Mouse (Mus musculus) CH12.LX (cell line): ENCODE measurements around the gene Podxl. TPM values are rescaled to one million over a fixed set of nuclear protein-coding genes. Genes with fewer than 3 reads are reported as not detected.

Experiments
- DNase-seq: peaks from one replicate; pipeline ENCODE4 v3.0.0-alpha.2; 2013; ENCODE audit errors: extremely low read depth
- H3K27ac ChIP-seq: 2 replicates; pipeline ENCODE4 v1.5.1; 2012; ENCODE audit warnings: low read depth, mild to moderate bottlenecking, control low read depth, moderate library complexity; ENCODE audit not compliant: insufficient read depth
- H3K27me3 ChIP-seq: replicated peaks from 2 replicates; pipeline ENCODE3; 2012; ENCODE audit warnings: inconsistent platforms
- H3K36me3 ChIP-seq, 2 experiments: replicated peaks in 1 of 2; 2 replicates each; pipeline versions ENCODE3 to v1.6.1; 2012; ENCODE audit warnings: inconsistent platforms in 1 of 2, low read length in 1 of 2, mild to moderate bottlenecking in 1 of 2, mixed read lengths in 1 of 2, moderate library complexity in 1 of 2; ENCODE audit not compliant: control insufficient read depth in 1 of 2, insufficient read depth in 1 of 2
- H3K4me1 ChIP-seq, 2 experiments: 2 replicates each; pipeline ENCODE4 v1.6.1; 2012; ENCODE audit warnings: inconsistent platforms in 1 of 2, moderate library complexity in 1 of 2; ENCODE audit not compliant: insufficient read depth in 2 of 2, control insufficient read depth in 1 of 2
- H3K4me2 ChIP-seq: 2 replicates; pipeline ENCODE4 v1.6.1; 2012; ENCODE audit warnings: low read depth, mild to moderate bottlenecking, control low read depth; ENCODE audit not compliant: poor library complexity, insufficient read depth, severe bottlenecking
- H3K4me3 ChIP-seq, 3 experiments: fragments of 150-350 bp in 1 of 3; sonication (generic) in 1 of 3; replicated peaks in 1 of 3; 2 replicates each; pipeline versions ENCODE3 to v1.5.1; 2011 to 2012; ENCODE audit warnings: low read depth in 2 of 3, low read length in 2 of 3, mild to moderate bottlenecking in 2 of 3, moderate library complexity in 2 of 3, control low read depth in 1 of 3, improper control_type of control experiment in 1 of 3, inconsistent platforms in 1 of 3, mixed read lengths in 1 of 3; ENCODE audit not compliant: poor library complexity in 1 of 3
- H3K79me2 ChIP-seq: replicated peaks from 2 replicates; pipeline ENCODE4 v1.6.1; 2012; ENCODE audit warnings: mild to moderate bottlenecking, moderate library complexity; ENCODE audit not compliant: control insufficient read depth, poor library complexity, insufficient read depth, severe bottlenecking; ENCODE audit errors: extremely low read depth
- H3K9ac ChIP-seq: 2 replicates; pipeline ENCODE4 v1.6.1; 2012; ENCODE audit warnings: low read depth, mild to moderate bottlenecking, control low read depth, moderate library complexity; ENCODE audit not compliant: insufficient read depth
- H3K9me3 ChIP-seq: replicated peaks from 2 replicates; pipeline ENCODE3; 2012; ENCODE audit warnings: low read length, inconsistent platforms, mixed read lengths
- CHD1 ChIP-seq: IDR thresholded peaks from 2 replicates; pipeline ENCODE4 v1.6.1; 2012; ENCODE audit warnings: low read depth, low read length, improper control_type of control experiment, inconsistent platforms
- CHD2 ChIP-seq: IDR thresholded peaks from 2 replicates; pipeline ENCODE4 v1.6.1; 2011; ENCODE audit warnings: low read length, improper control_type of control experiment
- CTCF ChIP-seq, 2 experiments: IDR thresholded peaks in 1 of 2; conservative IDR thresholded peaks in 1 of 2; 2 replicates each; pipeline ENCODE4 v1.5.1; 2011 to 2012; ENCODE audit warnings: low read depth in 2 of 2, low read length in 2 of 2, improper control_type of control experiment in 1 of 2, inconsistent platforms in 1 of 2, mild to moderate bottlenecking in 1 of 2, moderate library complexity in 1 of 2
- ELF1 ChIP-seq: IDR thresholded peaks from 2 replicates; pipeline ENCODE4 v1.6.1; 2014; ENCODE audit warnings: low read depth, mild to moderate bottlenecking, inconsistent platforms, low read length, improper control_type of control experiment
- EP300 ChIP-seq: IDR thresholded peaks from 2 replicates; pipeline ENCODE4 v1.6.1; 2011; ENCODE audit warnings: low read length, improper control_type of control experiment
- IRF4 ChIP-seq: IDR thresholded peaks from 2 replicates; pipeline ENCODE4 v1.6.1; 2014; ENCODE audit warnings: low read depth, mild to moderate bottlenecking, inconsistent platforms, low read length, improper control_type of control experiment
- JUN ChIP-seq: IDR thresholded peaks from 2 replicates; pipeline ENCODE4 v1.6.1; 2011; ENCODE audit warnings: low read depth, mild to moderate bottlenecking, low read length, improper control_type of control experiment, moderate library complexity; ENCODE audit not compliant: insufficient read depth
- JUND ChIP-seq: conservative IDR thresholded peaks from 2 replicates; pipeline ENCODE4 v1.6.1; 2011; ENCODE audit warnings: low read depth, low read length, improper control_type of control experiment
- MAFK ChIP-seq: IDR thresholded peaks from 2 replicates; pipeline ENCODE4 v1.6.1; 2011; ENCODE audit warnings: low read length, improper control_type of control experiment; ENCODE audit not compliant: insufficient replicate concordance
- MAX ChIP-seq: IDR thresholded peaks from 2 replicates; pipeline ENCODE4 v1.6.1; 2011; ENCODE audit warnings: low read length, improper control_type of control experiment
- MAZ ChIP-seq: IDR thresholded peaks from 2 replicates; pipeline ENCODE4 v1.6.1; 2012; ENCODE audit warnings: low read depth, mild to moderate bottlenecking, inconsistent platforms, low read length, improper control_type of control experiment, moderate library complexity
- MXI1 ChIP-seq: IDR thresholded peaks from 2 replicates; pipeline ENCODE4 v1.6.1; 2011; ENCODE audit warnings: mild to moderate bottlenecking, low read depth, low read length, improper control_type of control experiment
- MYC ChIP-seq: IDR thresholded peaks from 2 replicates; pipeline ENCODE4 v1.6.1; 2011; ENCODE audit warnings: low read depth, mild to moderate bottlenecking, improper control_type of control experiment, low read length
- NELFE ChIP-seq: IDR thresholded peaks from 2 replicates; pipeline ENCODE4 v1.6.1; 2011; ENCODE audit warnings: low read depth, low read length, improper control_type of control experiment
- NRF1 ChIP-seq: IDR thresholded peaks from 2 replicates; pipeline ENCODE4 v1.6.1; 2014; ENCODE audit warnings: low read depth, mild to moderate bottlenecking, inconsistent platforms, low read length, improper control_type of control experiment, moderate library complexity
- PAX5 ChIP-seq: IDR thresholded peaks from 2 replicates; pipeline ENCODE4 v1.6.1; 2012; ENCODE audit warnings: low read length, inconsistent platforms, mixed read lengths
- POLR2A ChIP-seq: IDR thresholded peaks from 2 replicates; pipeline ENCODE4 v1.6.1; 2011; ENCODE audit warnings: low read depth, mild to moderate bottlenecking, improper control_type of control experiment, low read length
- POLR2AphosphoS2 ChIP-seq: IDR thresholded peaks from 2 replicates; pipeline ENCODE4 v1.6.1; 2011; ENCODE audit warnings: low read depth, low read length, improper control_type of control experiment
- RAD21 ChIP-seq: IDR thresholded peaks from 2 replicates; pipeline ENCODE4 v1.6.1; 2011; ENCODE audit warnings: low read depth, mild to moderate bottlenecking, low read length, improper control_type of control experiment, moderate library complexity
- TCF12 ChIP-seq: IDR thresholded peaks from 2 replicates; pipeline ENCODE4 v1.6.1; 2014; ENCODE audit warnings: low read depth, mild to moderate bottlenecking, inconsistent platforms, low read length, improper control_type of control experiment
- UBTF ChIP-seq: IDR thresholded peaks from 2 replicates; pipeline ENCODE4 v1.6.1; 2012; ENCODE audit warnings: low read depth, mild to moderate bottlenecking, inconsistent platforms, low read length, improper control_type of control experiment, moderate library complexity
- USF1 ChIP-seq: IDR thresholded peaks from 2 replicates; pipeline ENCODE4 v1.6.1; 2014; ENCODE audit warnings: low read depth, mild to moderate bottlenecking, inconsistent platforms, low read length, improper control_type of control experiment
- USF2 ChIP-seq: conservative IDR thresholded peaks from 2 replicates; pipeline ENCODE4 v1.6.1; 2011; ENCODE audit warnings: low read depth, low read length, improper control_type of control experiment
- ZMIZ1 ChIP-seq: IDR thresholded peaks from 2 replicates; pipeline ENCODE4 v1.6.1; 2012; ENCODE audit warnings: low read depth, mild to moderate bottlenecking, inconsistent platforms, low read length, improper control_type of control experiment
- dilution Hi-C: fragments of 300-500 bp; cut with MboI; formaldehyde crosslinking; loops from 2 replicates; pipeline ENCODE4 v1.14.3; 2020; ENCODE audit warnings: low sequenced_read_pairs; ENCODE audit not compliant: extremely low pct_unique_long_range_greater_than_20kb, extremely low pct_ligation_motif_present
- in situ Hi-C: fragments of 300-500 bp; cut with MboI; formaldehyde crosslinking; loops from 3 replicates; pipeline ENCODE4 v1.14.3; 2019; ENCODE audit warnings: low sequenced_read_pairs, low pct_ligation_motif_present, low pct_unique_long_range_greater_than_20kb, mixed read lengths
- polyA plus RNA-seq: library from polyadenylated mRNA; unstranded; fragments of >175 nt; gene quantifications from 2 replicates; pipeline ENCODE4 v1.2.1, GENCODE M21; 2012; ENCODE audit warnings: low read depth; ENCODE audit not compliant: insufficient read length
- total RNA-seq, 2 experiments: library from RNA; depleted of rRNA; stranded (reverse); fragments of 300-350 nt in 1 of 2; fragments of >200 nt in 1 of 2; gene quantifications; 2 replicates each; pipeline ENCODE4 v1.2.3; 2012 to 2014

The Podxl gene
- total and polyA plus RNA-seq, 3 experiments: not detected

- dilution Hi-C loops: no loop called here
- DNase-seq: no peak
- H3K4me3 ChIP-seq: no peak overlapping the region
Measured at GRCm38 (mm10) chr6:31596346-31597135, 32.8 kb upstream of the Podxl start.

GRCm38 (mm10) chr6:31592579-31593238, 28.9 kb upstream of the Podxl start:
- H3K36me3 ChIP-seq: no peaks in the 10 kb centered on the region
- H3K4me3 ChIP-seq: no peak overlapping the region
- in situ Hi-C loops: no loop called here
- H3K27me3 ChIP-seq: peaks cover 66% of the 10 kb centered on the region
- H3K4me1 ChIP-seq: no peaks in the 10 kb centered on the region
- DNase-seq: no peak
- H3K9me3 ChIP-seq: no peaks in the 10 kb centered on the region
- no peak overlapping the region for H3K4me2 ChIP-seq
- dilution Hi-C loops: no loop called here
- H3K9ac ChIP-seq: no peak overlapping the region
- TF ChIP-seq MXI1 (no peak), CHD2 (no peak), TCF12 (no peak), NELFE (no peak), POLR2AphosphoS2 (no peak), UBTF (no peak), IRF4 (no peak), CTCF (conservative IDR thresholded peaks at IDR 0.05 in 1 of 2, IDR thresholded peaks at IDR 0.05 in 1 of 2; ENCODE audit: low read depth in 2 of 2, low read length in 2 of 2) (no peak), MAX (no peak), NRF1 (no peak), MYC (no peak), POLR2A (no peak)
- no peak overlapping the region for H3K27ac ChIP-seq
- no peaks in the 10 kb centered on the region for H3K79me2 ChIP-seq

More at GRCm38 (mm10) chr6:31596346-31597135, 32.8 kb upstream of the Podxl start:
- Histone ChIP-seq H3K9me3 (no peaks in the 10 kb centered on the region), H3K4me1 (no peaks in the 10 kb centered on the region), H3K27ac (no peak overlapping the region), H3K27me3 (peaks cover 68% of the 10 kb centered on the region), H3K36me3 (no peaks in the 10 kb centered on the region), H3K9ac (no peak overlapping the region)
- no peak for TF ChIP-seq IRF4
- no peak for TF ChIP-seq MAX
- no peak for TF ChIP-seq EP300
- no peak for TF ChIP-seq MAZ
- no peak for TF ChIP-seq MYC
- no peak for TF ChIP-seq MAFK
- no peak for TF ChIP-seq JUND
- no peak for TF ChIP-seq JUN
- TF ChIP-seq ELF1: no peak
- no peak for TF ChIP-seq UBTF
- TF ChIP-seq ZMIZ1: no peak
- no peak for TF ChIP-seq MXI1
- no peak for TF ChIP-seq PAX5
- TF ChIP-seq RAD21: no peak
- TF ChIP-seq CHD1: no peak
- no peak for TF ChIP-seq USF1
- TF ChIP-seq USF2: no peak
- TF ChIP-seq, all 38 proteins: peak for 0
- Histone ChIP-seq H3K4me2 (no peak overlapping the region), H3K79me2 (no peaks in the 10 kb centered on the region)
- in situ Hi-C loops: no loop called here
